Mouse (Mus musculus) layer of hippocampus, adult 9-10 months (tissue): ENCODE data around the gene Sdf4.

Source experiments
- DNase-seq: peaks from one replicate; pipeline ENCODE4 v3.0.0; 2022; ENCODE audit warnings: low spot score

The Sdf4 gene

DNA sequence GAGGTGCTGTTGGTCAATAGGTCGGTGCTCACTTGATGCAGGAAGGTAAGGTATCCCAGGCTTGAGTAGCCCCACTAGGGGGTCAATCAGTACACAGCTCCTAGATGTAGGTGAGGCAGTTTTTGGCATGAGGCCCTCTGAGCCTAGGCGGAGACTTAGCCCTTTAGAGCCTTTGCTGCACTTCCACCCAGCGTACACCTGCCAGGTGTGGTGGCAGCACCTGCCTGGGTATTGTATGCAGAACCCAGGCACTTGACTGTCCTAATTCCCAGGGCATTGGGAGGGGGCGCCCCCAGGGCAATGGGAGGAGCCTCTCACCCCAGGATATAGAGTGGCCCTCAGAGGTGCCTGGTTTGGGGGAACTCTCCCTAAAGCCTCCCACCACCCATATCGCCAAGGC lies 62.5 kb downstream of the Sdf4 start:
- DNase-seq = no peak

DNA sequence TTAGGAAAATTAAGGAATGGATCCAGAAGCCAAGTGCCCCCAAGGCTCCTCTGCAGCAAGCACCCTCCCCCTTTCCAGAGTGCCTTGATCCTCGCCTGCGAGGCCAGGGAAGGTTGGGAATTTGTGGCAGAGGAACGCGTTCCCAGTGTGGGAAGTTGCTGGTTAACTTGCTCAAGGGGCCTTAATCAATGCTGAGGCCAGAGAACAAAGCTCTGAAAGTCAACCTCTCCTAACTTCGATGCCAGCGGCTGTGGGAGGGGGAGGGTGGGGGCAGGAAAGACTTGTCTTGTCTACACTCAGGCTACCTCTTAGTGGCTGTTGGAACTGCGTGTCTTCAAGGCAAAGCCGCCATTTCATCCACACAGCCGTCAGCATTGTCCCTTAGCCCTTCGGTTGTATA lies 65.0 kb downstream of the Sdf4 start:
- no peak for DNase-seq

DNA sequence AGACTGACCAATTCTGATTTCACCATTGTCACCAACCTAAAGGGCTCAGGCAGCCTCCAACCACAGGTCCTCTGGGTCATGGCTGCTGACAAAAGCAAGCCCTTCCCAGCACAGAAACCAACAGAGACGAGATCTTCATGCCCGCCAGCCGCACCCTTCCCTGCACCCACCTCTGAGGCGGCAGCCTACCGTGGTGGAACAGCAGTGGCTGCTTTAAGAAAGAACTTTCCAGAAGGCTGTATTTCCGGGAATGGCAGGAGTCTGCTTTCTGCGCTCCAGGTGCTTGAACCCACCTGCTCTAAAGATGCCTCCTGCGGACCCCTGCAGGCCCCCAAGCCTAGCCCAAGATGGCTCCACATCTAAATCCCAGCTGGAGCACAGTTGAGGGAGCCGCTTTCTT lies 66.2 kb downstream of the Sdf4 start:
- no peak for DNase-seq

DNA sequence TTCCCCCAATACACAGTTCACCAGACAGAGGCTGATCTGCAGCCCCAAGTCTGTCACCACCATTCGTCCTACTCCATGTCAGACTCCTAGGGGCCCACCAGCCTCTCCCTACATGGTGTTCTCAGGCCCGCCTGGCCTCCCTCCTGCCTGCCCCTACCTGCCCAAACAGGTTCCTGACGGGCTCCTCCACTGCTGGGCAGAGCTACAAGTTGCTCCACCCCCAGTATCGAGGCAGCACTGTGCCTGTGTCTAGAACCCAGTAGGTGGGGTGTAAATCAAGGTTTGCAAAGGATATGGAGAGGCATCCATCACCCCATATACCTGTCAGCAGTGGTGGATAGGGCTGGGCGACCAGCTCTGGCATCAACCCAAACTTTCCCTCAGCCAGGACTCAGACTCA lies 66.6 kb downstream of the Sdf4 start, which contains the start of gene Ttll10:
Gene Ttll10 (minus strand): TSS at position 154 of the 400 bp plus-strand sequence.
- DNase-seq = no peak

DNA sequence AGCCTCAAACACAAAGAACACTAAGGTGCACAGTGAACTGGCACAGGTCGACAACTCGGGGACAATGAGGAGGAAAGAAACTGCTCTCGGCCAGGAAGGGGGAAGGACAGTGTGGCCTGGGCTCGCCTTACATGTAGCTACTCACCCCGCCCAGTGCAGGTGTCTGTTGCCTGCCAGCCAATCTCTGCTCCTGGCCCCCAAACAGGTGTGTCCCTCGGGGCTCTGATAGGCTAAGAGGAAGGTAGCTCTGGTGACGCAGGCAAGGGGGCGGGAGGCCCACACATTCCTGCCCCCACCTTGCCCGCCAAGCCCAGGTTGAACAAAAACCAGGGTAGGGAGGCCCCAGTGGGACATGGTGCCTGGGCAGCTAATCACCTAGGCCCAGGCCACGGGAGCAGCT lies 67.0 kb downstream of the Sdf4 start:
- no peak for DNase-seq
